Mouse (Mus musculus) bone marrow, adult 2 months (tissue): Measurements from ENCODE around the gene 4930563M21Rik. TPM values are rescaled to one million over a fixed set of nuclear protein-coding genes. Genes with fewer than 3 reads are reported as not detected.
A peak's percentile ranks its signal among the peaks of the same experiment; 100 is the strongest.
"Not testable (repeated sequence)": the region's sequence is repeated elsewhere in the genome, so short reads cannot be mapped to it uniquely, and the experiment has no call there.

Experiments
- H3K27ac ChIP-seq: fragments of 200-500 bp; 2 replicates; pipeline ENCODE4 v1.5.1; 2012; ENCODE audit warnings: low read depth, mild to moderate bottlenecking, control low read depth, inconsistent platforms, low read length; ENCODE audit not compliant: control insufficient read depth, poor library complexity, insufficient read depth
- H3K4me1 ChIP-seq: fragments of 200-500 bp; 2 replicates; pipeline ENCODE4 v1.6.1; 2011; ENCODE audit warnings: low read length; ENCODE audit not compliant: control insufficient read depth, insufficient read depth
- H3K4me3 ChIP-seq: fragments of 200-500 bp; replicated peaks from 2 replicates; pipeline ENCODE3; 2011; ENCODE audit warnings: mild to moderate bottlenecking, low read depth, low read length, control low read depth; ENCODE audit not compliant: control insufficient read depth
- CTCF ChIP-seq: fragments of 200-500 bp; IDR thresholded peaks from 2 replicates; pipeline ENCODE4 v1.5.1; 2011; ENCODE audit warnings: low read length, control low read depth; ENCODE audit not compliant: control insufficient read depth, insufficient read depth
- POLR2A ChIP-seq: fragments of 200-500 bp; IDR thresholded peaks from 2 replicates; pipeline ENCODE4 v1.6.1; 2011; ENCODE audit warnings: low read depth, mild to moderate bottlenecking, control low read depth, low read length, borderline replicate concordance; ENCODE audit not compliant: control insufficient read depth
- WGBS: fragments of 180-500 bp; shearing (Covaris S2); methylation state at CpG from one replicate; pipeline ENCODE4 v1.1.7; 2018; 5-methylcytosine and 5-hydroxymethylcytosine counted together
- polyA plus RNA-seq: library from polyadenylated mRNA; stranded (reverse); fragments of >200 nt; gene quantifications from 2 replicates; pipeline ENCODE4 v1.2.4, GENCODE M21; 2011; ENCODE audit warnings: low replicate concordance; ENCODE audit not compliant: missing spikeins, insufficient read depth, insufficient read length

The 4930563M21Rik gene
- polyA plus RNA-seq, result not detected in 2 replicates

- H3K4me1 ChIP-seq, result no peaks in the 10 kb centered on the region
- no peak for TF ChIP-seq CTCF
- 72% methylated on average over 4 of the region's 4 CpGs for WGBS
- H3K4me3 ChIP-seq, result no peak within 1 kb of the TSS
- H3K27ac ChIP-seq, result no peak within 1 kb of the TSS
Measured at GRCm38 (mm10) chr9:56010450-56010849, at the start of gene 4930563M21Rik. 4930563M21Rik (minus strand) TSS chr9:56010550.

- Histone ChIP-seq H3K4me3 (no peak overlapping the region), H3K4me1 (no peaks in the 10 kb centered on the region; the same call in 1 of the 2 replicates), H3K27ac (no peak overlapping the region)
- TF ChIP-seq POLR2A (no peak), CTCF (no peak)
- 87% methylated on average over 6 of the region's 6 CpGs for WGBS
Measured at GRCm38 (mm10) chr9:56056147-56056546, 45.8 kb upstream of the 4930563M21Rik start.

GRCm38 (mm10) chr9:56053796-56054195, 43.4 kb upstream of the 4930563M21Rik start:
- TF ChIP-seq CTCF (no peak), POLR2A (no peak)
- Histone ChIP-seq H3K4me1 (no peaks in the 10 kb centered on the region; the same call in 1 of the 2 replicates), H3K27ac (no peak overlapping the region), H3K4me3 (no peak overlapping the region)
- 86% methylated on average over 3 of the region's 3 CpGs for WGBS

GRCm38 (mm10) chr9:56042181-56042621, 31.9 kb upstream of the 4930563M21Rik start:
- H3K27ac ChIP-seq, result peak overlapping the region; percentile 70; the same call in 1 of the 2 replicates
- TF ChIP-seq CTCF (no peak), POLR2A (no peak)
- H3K4me1 ChIP-seq, result no peaks in the 10 kb centered on the region; the same call in 1 of the 2 replicates
- H3K4me3 ChIP-seq, result peak overlapping the region; percentile 68
- 1% methylated on average over 16 of the region's 16 CpGs for WGBS

GRCm38 (mm10) chr9:56041372-56042180, 31.2 kb upstream of the 4930563M21Rik start, which contains the start of gene Rcn2:
Rcn2 (plus strand) TSS chr9:56041845.
- WGBS, result under 1% methylated on average over 49 of the region's 49 CpGs
- H3K4me1 ChIP-seq, result no peaks in the 10 kb centered on the region; the same call in 1 of the 2 replicates
- TF ChIP-seq POLR2A (peak; percentile 89; the same call in 1 of the 2 replicates), CTCF (no peak)
- H3K4me3 ChIP-seq, result peak within 1 kb of the TSS; percentile 68
- peak within 1 kb of the TSS; percentile 70; the same call in 1 of the 2 replicates for H3K27ac ChIP-seq

- 50% methylated on average over 3 of the region's 3 CpGs for WGBS
- TF ChIP-seq CTCF (no peak), POLR2A (no peak)
- H3K4me3 ChIP-seq, result no peak overlapping the region
- H3K4me1 ChIP-seq, result no peaks in the 10 kb centered on the region
- H3K27ac ChIP-seq, result no peak overlapping the region
Measured at GRCm38 (mm10) chr9:56032219-56032618, 21.9 kb upstream of the 4930563M21Rik start.

- WGBS, result 84% methylated on average over 16 of the region's 16 CpGs
- H3K4me1 ChIP-seq, result no peaks in the 10 kb centered on the region
- H3K4me3 ChIP-seq, result no peak overlapping the region
- H3K27ac ChIP-seq, result no peak overlapping the region
- TF ChIP-seq POLR2A, result no peak
- TF ChIP-seq CTCF, result no peak
Measured at GRCm38 (mm10) chr9:56027292-56027691, 16.9 kb upstream of the 4930563M21Rik start.

GRCm38 (mm10) chr9:56024772-56025171, 14.4 kb upstream of the 4930563M21Rik start:
- Histone ChIP-seq H3K4me1 (no peaks in the 10 kb centered on the region), H3K27ac (no peak overlapping the region), H3K4me3 (no peak overlapping the region)
- TF ChIP-seq CTCF, result no peak
- TF ChIP-seq POLR2A, result no peak
- WGBS, result 69% methylated on average over 2 of the region's 2 CpGs

- not testable (repeated sequence) for H3K4me1 ChIP-seq, H3K27ac ChIP-seq, H3K4me3 ChIP-seq
- WGBS, result 29% methylated on average over 2 of the region's 2 CpGs
Measured at GRCm38 (mm10) chr9:56004679-56005078, 5.7 kb downstream of the 4930563M21Rik start.
